10 mouse cellular contexts compared by ENCODE assay signal in genomic region chr9:113629632-113630031, GRCm38 (mm10).
DNase-seq lines count a peak whose midpoint lies in the region; ATAC-seq and TF ChIP-seq lines count a peak whose summit lies in the region.
"Had no signal": no experiment of that assay in that cellular context is flagged by ENCODE, and none has a peak within 500 bp of the region (broad histone marks: within the 10 kb centered on the region; RNA-seq: fewer than 3 reads in every experiment).

No protein-coding gene starts in this region.

- no peak for TF ChIP-seq POLR2A in lung, adult 2 months (IDR thresholded peaks at IDR 0.05; ENCODE audit: borderline replicate concordance, extremely low read depth, low read depth, low read length)

- H3K9me3 ChIP-seq in kidney, embryonic 15.5 days (replicated peaks) = no peaks in the 10 kb centered on the region
- H3K9me3 ChIP-seq: embryonic facial prominence, embryonic 15.5 days had no signal

- H3K4me2 ChIP-seq in kidney, embryonic 15.5 days = no peak overlapping the region
- H3K4me2 ChIP-seq: embryonic facial prominence, embryonic 15.5 days had no signal

- no peaks in the 10 kb centered on the region for H3K4me1 ChIP-seq in lung, adult 2 months (ENCODE audit: control insufficient read depth, insufficient read depth, low read length)
- no peaks in the 10 kb centered on the region for H3K4me1 ChIP-seq in kidney, embryonic 15.5 days
- H3K4me1 ChIP-seq: megakaryocyte, embryonic 14.5 days had no signal

- 9% methylated on average over 9 of the region's 9 CpGs for WGBS in lung, adult 2 months
- WGBS in kidney, embryonic 15.5 days = 9% methylated on average over 9 of the region's 9 CpGs

- H3K36me3 ChIP-seq in kidney, embryonic 15.5 days = no peaks in the 10 kb centered on the region
- H3K36me3 ChIP-seq: embryonic facial prominence, embryonic 15.5 days had no signal

- H3K27me3 ChIP-seq in kidney, embryonic 15.5 days = 0 out of 2 replicates have a peak, but pooled peaks cover 2% of the 10 kb centered on the region
- H3K27me3 ChIP-seq: embryonic facial prominence, embryonic 15.5 days had no signal

- no peak for DNase-seq in lung, adult 2 months
- no peak for DNase-seq in lung, postnatal 25 days (ENCODE audit: low spot score)
- peak; percentile 21 for DNase-seq in adrenal gland, postnatal 25 days
- DNase-seq in fibroblast of lung, adult 2 months (ENCODE audit: low read depth) = peak; percentile 17
- DNase-seq in lung, postnatal 14 days = peak; percentile 19
- DNase-seq in right cerebral cortex, postnatal 25 days = peak; percentile 72

- no peak overlapping the region for H3K9ac ChIP-seq in kidney, embryonic 15.5 days
- H3K9ac ChIP-seq: embryonic facial prominence, embryonic 15.5 days had no signal

- H3K4me3 ChIP-seq in lung, adult 2 months (replicated peaks; ENCODE audit: extremely low read depth, low read depth, low read length) = no peak overlapping the region
- H3K4me3 ChIP-seq in kidney, embryonic 15.5 days (replicated peaks) = no peak overlapping the region
- H3K4me3 ChIP-seq: embryonic facial prominence, embryonic 15.5 days; megakaryocyte, embryonic 14.5 days had no signal

- no peak overlapping the region for H3K27ac ChIP-seq in kidney, embryonic 15.5 days
- H3K27ac ChIP-seq: embryonic facial prominence, embryonic 15.5 days had no signal

- TF ChIP-seq CTCF in lung, adult 2 months (IDR thresholded peaks at IDR 0.05; ENCODE audit: insufficient read depth, low read length) = peak; percentile 9; the same call in 1 of the 2 replicates

- ATAC-seq in kidney, embryonic 15.5 days (replicated peaks; ENCODE audit: low FRiP score) = 0 out of 2 replicates have a peak, but pooled peaks have one; percentile 25
- no peak for ATAC-seq in erythroblast, adult 5-6 weeks (replicated peaks; ENCODE audit: low FRiP score, poor library complexity, severe bottlenecking)

Comparison
In these comparisons a context has a peak if more than half of its experiments do, and no peak if none do; other contexts are left out.
1. DNase-seq: peak in adrenal gland, postnatal 25 days (single experiment), fibroblast of lung, adult 2 months (single experiment), lung, postnatal 14 days (single experiment) and right cerebral cortex, postnatal 25 days (single experiment); none in lung, adult 2 months (single experiment) and lung, postnatal 25 days (single experiment).